Mouse (Mus musculus) adrenal gland, adult 10 weeks (tissue): ENCODE measurements around the gene Cirbp. TPM values are rescaled to one million over a fixed set of nuclear protein-coding genes. Genes with fewer than 3 reads are reported as not detected.

ENCODE experiments used
- polyA plus RNA-seq: library from polyadenylated mRNA; stranded (reverse); fragments of 350-450 nt; fragmentation: Illumina TruSeq; extraction: RNeasy Lipid Tissue Mini Kit (QIAGEN cat#74804); gene quantifications from one replicate; pipeline ENCODE4 v1.2.3, GENCODE M21; 2014; ENCODE audit warnings: low read depth, low replicate concordance

Gene Cirbp
- 21.3 TPM for polyA plus RNA-seq

DNA sequence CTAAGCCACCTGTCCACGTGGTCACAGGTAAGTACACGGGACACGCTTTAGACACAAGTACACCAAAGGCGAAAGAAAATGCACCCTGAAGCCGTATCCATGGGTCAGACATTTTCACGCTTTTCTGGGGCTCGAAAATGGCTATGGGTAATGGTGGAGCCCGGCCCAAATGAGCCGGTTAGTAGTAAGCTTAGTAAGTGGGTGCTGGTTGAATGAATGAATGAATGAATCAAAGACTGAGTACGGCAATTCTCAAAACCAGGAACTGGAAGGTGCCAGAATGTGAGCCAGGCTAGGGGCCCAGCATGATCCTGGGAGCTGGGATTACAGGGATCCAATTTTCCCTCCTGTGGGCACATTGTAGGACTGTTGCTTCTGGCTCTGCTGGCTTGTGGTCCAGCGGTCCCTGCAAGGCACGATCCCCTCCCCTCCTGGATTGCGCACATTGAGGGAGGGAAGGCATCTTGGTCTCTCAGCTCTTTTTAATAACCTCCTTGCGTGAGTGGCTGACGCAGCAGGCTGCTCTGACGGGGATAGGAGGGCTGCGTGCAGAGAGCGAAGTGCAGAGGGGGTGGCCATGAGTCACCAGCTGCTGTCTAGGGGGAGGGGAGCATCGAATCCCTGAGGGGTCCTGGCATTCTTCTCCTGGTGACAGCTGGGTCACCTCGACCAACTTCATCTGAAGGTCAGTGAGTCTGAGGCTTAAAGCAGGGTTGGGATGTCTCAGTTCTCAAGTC lies at the start of gene Cirbp:
Gene Cirbp, plus strand, starts transcription at position 594 of the 737 bp plus-strand sequence.

GRCm38 (mm10) chr10:80138553-80139438 lies 27.0 kb upstream of the Cirbp start, which contains the start of gene Atp5d:
Gene Atp5d, plus strand, starts transcription at chr10:80138632.

DNA sequence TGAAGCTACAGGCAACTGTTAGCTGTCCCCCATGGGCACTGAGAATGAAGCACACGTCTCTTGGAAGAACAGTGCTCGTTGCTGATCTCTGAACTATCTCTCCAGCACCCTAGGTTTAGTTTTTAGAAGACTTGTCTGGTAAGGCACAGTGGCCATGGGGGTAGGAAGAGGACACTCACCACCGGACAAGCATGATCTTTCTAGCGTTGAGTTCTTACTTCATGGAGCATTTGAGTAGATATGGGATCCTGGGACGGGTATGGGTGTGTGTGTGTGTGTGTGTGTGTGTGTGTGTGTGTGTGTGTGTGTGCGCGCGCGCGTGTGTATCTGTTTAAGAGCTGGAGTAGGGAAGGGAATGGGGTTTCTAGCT lies 25.1 kb upstream of the Cirbp start, which contains the start of gene Cbarp:
Gene Cbarp, minus strand, starts transcription at position 170 of the 370 bp plus-strand sequence.

GRCm38 (mm10) chr10:80147719-80148601 lies 17.8 kb upstream of the Cirbp start, which contains the start of gene Midn:
Gene Midn, plus strand, starts transcription at chr10:80148272.

GRCm38 (mm10) chr10:80172527-80173292 lies 6.9 kb downstream of the Cirbp start, which contains the start of gene 1600002K03Rik:
Gene 1600002K03Rik, plus strand, starts transcription at chr10:80172944.

DNA sequence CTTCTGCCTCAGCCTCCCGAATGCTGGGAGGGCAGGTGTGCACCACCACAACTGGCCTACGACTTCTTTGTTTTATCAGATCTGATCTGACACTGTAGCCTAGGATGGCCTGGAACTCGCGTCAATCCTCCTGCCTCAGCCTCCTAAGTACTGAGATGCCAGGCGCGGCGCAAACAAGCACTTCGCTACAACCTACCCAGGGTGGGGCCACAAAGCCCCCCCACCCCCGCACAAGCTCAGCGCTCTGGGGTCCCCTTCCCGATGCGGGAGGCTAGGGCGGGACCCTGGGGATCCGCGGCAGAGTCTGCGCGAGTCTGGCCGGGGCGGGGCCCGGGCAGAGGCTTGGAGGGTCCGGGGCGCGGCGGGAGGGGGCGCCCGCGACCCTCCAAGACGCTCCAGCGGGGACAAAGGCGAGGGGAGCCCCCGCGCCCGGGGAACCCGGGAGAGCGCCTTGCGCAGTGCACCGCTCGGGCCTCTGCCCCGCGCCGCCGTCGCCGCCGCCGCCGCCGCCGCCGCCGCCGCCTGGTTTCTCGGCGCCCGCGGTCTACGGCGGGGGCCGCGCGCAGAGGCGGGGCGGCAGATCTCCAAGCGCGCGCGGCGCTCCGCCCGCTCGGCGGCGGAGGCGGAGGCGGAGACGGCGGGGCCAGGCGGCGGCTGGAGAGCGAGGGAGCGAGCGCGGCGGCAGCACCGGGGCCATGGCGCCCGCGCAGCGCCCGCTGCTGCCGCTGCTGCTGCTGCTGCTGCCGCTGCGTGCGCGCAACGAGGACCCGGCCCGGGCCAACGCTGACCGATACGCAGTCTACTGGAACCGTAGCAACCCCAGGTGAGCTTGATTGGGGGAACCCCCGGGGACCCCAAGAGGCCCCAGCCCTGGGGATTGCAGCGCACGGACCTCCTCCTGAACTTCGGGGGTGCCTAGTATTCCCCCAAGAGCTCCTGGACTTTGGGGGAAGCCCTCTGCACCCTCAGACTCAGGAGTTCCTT lies 13.6 kb downstream of the Cirbp start, which contains the start of gene Efna2:
Gene Efna2, plus strand, starts transcription at position 415 of the 984 bp plus-strand sequence.

Other genes starting within 250 kb of the Cirbp start
- gene Kiss1r, start 249.0 kb upstream of the Cirbp start, polyA plus RNA-seq: not detected
- gene R3hdm4, start 244.8 kb upstream of the Cirbp start, polyA plus RNA-seq: 8.8 TPM
- 1.9 TPM for gene Arid3a, start 238.9 kb upstream of the Cirbp start, polyA plus RNA-seq
- gene Wdr18, start 205.8 kb upstream of the Cirbp start, polyA plus RNA-seq: 1.2 TPM
- gene Grin3b, start 195.3 kb upstream of the Cirbp start, polyA plus RNA-seq: not detected
- gene Tmem259, start 181.7 kb upstream of the Cirbp start, polyA plus RNA-seq: 0.64 TPM
- gene Cnn2, start 177.4 kb upstream of the Cirbp start, polyA plus RNA-seq: 4.3 TPM
- 0.58 TPM for gene Abca7, start 169.5 kb upstream of the Cirbp start, polyA plus RNA-seq
- not detected for gene Arhgap45, start 149.3 kb upstream of the Cirbp start, polyA plus RNA-seq
- 0.64 TPM for gene Polr2e, start 126.2 kb upstream of the Cirbp start, polyA plus RNA-seq
- gene Gpx4, start 118.8 kb upstream of the Cirbp start, polyA plus RNA-seq: 76.0 TPM
- 1.3 TPM for gene Sbno2, start 60.4 kb upstream of the Cirbp start, polyA plus RNA-seq
- gene Stk11, start 50.2 kb upstream of the Cirbp start, polyA plus RNA-seq: 8.0 TPM
- gene Atp5d, start 27.4 kb upstream of the Cirbp start, polyA plus RNA-seq: 0.70 TPM
- 1.5 TPM for gene Cbarp, start 25.1 kb upstream of the Cirbp start, polyA plus RNA-seq
- 7.6 TPM for gene Midn, start 17.7 kb upstream of the Cirbp start, polyA plus RNA-seq
- 1.0 TPM for gene 1600002K03Rik, start 7.0 kb downstream of the Cirbp start, polyA plus RNA-seq
- gene Efna2, start 13.5 kb downstream of the Cirbp start, polyA plus RNA-seq: 2.2 TPM
- gene Mum1, start 60.4 kb downstream of the Cirbp start, polyA plus RNA-seq: 7.3 TPM
- gene Ndufs7, start 83.1 kb downstream of the Cirbp start, polyA plus RNA-seq: 5.8 TPM
- gene Gamt, start 95.0 kb downstream of the Cirbp start, polyA plus RNA-seq: 2.7 TPM
- 17.0 TPM for gene Dazap1, start 95.5 kb downstream of the Cirbp start, polyA plus RNA-seq
- gene Rps15, start 126.5 kb downstream of the Cirbp start, polyA plus RNA-seq: not detected
- gene Apc2, start 130.0 kb downstream of the Cirbp start, polyA plus RNA-seq: not detected
- 1.4 TPM for gene 2310011J03Rik, start 154.6 kb downstream of the Cirbp start, polyA plus RNA-seq
- gene Pcsk4, start 163.5 kb downstream of the Cirbp start, polyA plus RNA-seq: not detected
- gene Reep6, start 164.0 kb downstream of the Cirbp start, polyA plus RNA-seq: not detected
- 0.82 TPM for gene Adamtsl5, start 182.4 kb downstream of the Cirbp start, polyA plus RNA-seq
- gene Plk5, start 190.5 kb downstream of the Cirbp start, polyA plus RNA-seq: not detected
- 13.4 TPM for gene Mex3d, start 221.7 kb downstream of the Cirbp start, polyA plus RNA-seq
- not detected for gene Mbd3, start 233.6 kb downstream of the Cirbp start, polyA plus RNA-seq
- gene Uqcr11, start 240.8 kb downstream of the Cirbp start, polyA plus RNA-seq: not detected